Mouse (Mus musculus): Measurements from ENCODE around the gene Phb. TPM values are rescaled to one million over a fixed set of nuclear protein-coding genes. Genes with fewer than 3 reads are reported as not detected.

Gene Phb
- total and polyA plus RNA-seq, 2 experiments from 2014 or later, result 432 to 446 TPM

DNA sequence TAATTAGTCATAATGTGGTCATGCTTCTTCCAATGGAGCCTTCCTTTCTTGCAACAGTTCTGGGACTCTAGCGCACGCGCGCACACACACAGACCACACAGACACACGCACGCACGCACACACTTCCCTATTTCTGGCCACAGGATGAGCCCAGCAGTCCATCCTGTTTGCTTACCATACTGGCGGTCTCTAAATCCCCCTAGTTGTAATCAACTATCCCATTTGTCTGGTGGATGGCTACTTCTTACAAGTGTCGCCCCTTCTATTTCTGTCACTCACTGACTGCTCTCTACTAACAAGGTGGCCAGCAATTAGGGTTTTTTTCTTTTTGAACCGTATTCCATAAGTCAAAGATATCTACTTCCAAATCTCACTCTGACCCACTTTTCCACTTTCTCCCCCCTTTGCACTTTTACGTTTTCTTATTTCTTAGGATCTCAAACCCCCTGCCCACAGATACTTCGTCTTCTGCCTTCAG lies 45.4 kb downstream of the Phb start:
- no peaks in the 10 kb centered on the region for H3K36me3 ChIP-seq (replicated peaks; ENCODE audit: control insufficient read depth, insufficient read depth, low read length)
- H3K4me2 ChIP-seq (ENCODE audit: low read depth, low read length), result peak overlapping the region; percentile 74
- no peaks in the 10 kb centered on the region for H3K9me3 ChIP-seq (replicated peaks; ENCODE audit: control insufficient read depth, low read length)
- peak overlapping the region; percentile 97 for H3K27ac ChIP-seq (ENCODE audit: low read depth)
- H3K4me1 ChIP-seq (ENCODE audit: control insufficient read depth, insufficient read depth), result peaks cover 15% of the 10 kb centered on the region
- ATAC-seq (ENCODE audit: insufficient read depth, low read depth) (no peak), DNase-seq (ENCODE audit: low spot score) (no peak)
- H3K27me3 ChIP-seq (ENCODE audit: control insufficient read depth, insufficient read depth, low read length), result no peaks in the 10 kb centered on the region
- H3K4me3 ChIP-seq (ENCODE audit: low read depth, low read length), result peak overlapping the region; percentile 90
- WGBS, result 22% methylated on average over 12 of the region's 12 CpGs
- peak overlapping the region; percentile 99 for H3K9ac ChIP-seq (replicated peaks; ENCODE audit: low read depth, low read length)
- TF ChIP-seq EP300 (IDR thresholded peaks at IDR 0.05; ENCODE audit: low read depth), result no peak
- TF ChIP-seq CTCF (IDR thresholded peaks at IDR 0.05; ENCODE audit: low read depth), result no peak

- H3K9ac ChIP-seq (replicated peaks; ENCODE audit: low read depth, low read length), result peak within 1 kb of the TSS; percentile 99
- DNase-seq (ENCODE audit: low spot score) (peak; percentile 82), ATAC-seq (ENCODE audit: insufficient read depth, low read depth) (peak; percentile 92)
- H3K4me3 ChIP-seq (ENCODE audit: low read depth, low read length), result peak within 1 kb of the TSS; percentile 90
- H3K4me2 ChIP-seq (ENCODE audit: low read depth, low read length), result peak within 1 kb of the TSS; percentile 74
- no peaks in the 10 kb centered on the region for H3K36me3 ChIP-seq (replicated peaks; ENCODE audit: control insufficient read depth, insufficient read depth, low read length)
- H3K27ac ChIP-seq (ENCODE audit: low read depth), result peak within 1 kb of the TSS; percentile 97
- WGBS, result 0% methylated on average over 21 of the region's 103 CpGs
- no peaks in the 10 kb centered on the region for H3K9me3 ChIP-seq (replicated peaks; ENCODE audit: control insufficient read depth, low read length)
- H3K27me3 ChIP-seq (ENCODE audit: control insufficient read depth, insufficient read depth, low read length), result no peaks in the 10 kb centered on the region
- H3K4me1 ChIP-seq (ENCODE audit: control insufficient read depth, insufficient read depth), result peaks cover 15% of the 10 kb centered on the region
- TF ChIP-seq EP300 (IDR thresholded peaks at IDR 0.05; ENCODE audit: low read depth) (no peak), CTCF (IDR thresholded peaks at IDR 0.05; ENCODE audit: low read depth) (no peak; the same call in 1 of the 2 replicates)
Observed at GRCm38 (mm10) chr11:95712563-95713224, 45.9 kb downstream of the Phb start, which contains the start of gene Zfp652. TSS of gene Zfp652 (plus strand) at chr11:95712673.

GRCm38 (mm10) chr11:95713225-95713810 lies 46.6 kb downstream of the Phb start:
- no peaks in the 10 kb centered on the region for H3K9me3 ChIP-seq (replicated peaks; ENCODE audit: control insufficient read depth, low read length)
- WGBS, result under 1% methylated on average over 40 of the region's 49 CpGs
- H3K4me1 ChIP-seq (ENCODE audit: control insufficient read depth, insufficient read depth), result peaks cover 15% of the 10 kb centered on the region
- peak; percentile 27 for DNase-seq (ENCODE audit: low spot score)
- no peak for TF ChIP-seq CTCF (IDR thresholded peaks at IDR 0.05; ENCODE audit: low read depth)
- TF ChIP-seq EP300 (IDR thresholded peaks at IDR 0.05; ENCODE audit: low read depth), result no peak
- H3K36me3 ChIP-seq (replicated peaks; ENCODE audit: control insufficient read depth, insufficient read depth, low read length), result no peaks in the 10 kb centered on the region
- H3K9ac ChIP-seq (replicated peaks; ENCODE audit: low read depth, low read length), result peak overlapping the region; percentile 99
- peak; percentile 56 for ATAC-seq (ENCODE audit: insufficient read depth, low read depth)
- peak overlapping the region; percentile 74 for H3K4me2 ChIP-seq (ENCODE audit: low read depth, low read length)
- peak overlapping the region; percentile 97 for H3K27ac ChIP-seq (ENCODE audit: low read depth)
- peak overlapping the region; percentile 90 for H3K4me3 ChIP-seq (ENCODE audit: low read depth, low read length)
- H3K27me3 ChIP-seq (ENCODE audit: control insufficient read depth, insufficient read depth, low read length), result no peaks in the 10 kb centered on the region

GRCm38 (mm10) chr11:95713811-95714241 lies 47.1 kb downstream of the Phb start:
- ATAC-seq (ENCODE audit: insufficient read depth, low read depth) (no peak), DNase-seq (ENCODE audit: low spot score) (no peak)
- peak overlapping the region; percentile 97 for H3K27ac ChIP-seq (ENCODE audit: low read depth)
- no peaks in the 10 kb centered on the region for H3K27me3 ChIP-seq (ENCODE audit: control insufficient read depth, insufficient read depth, low read length)
- no peak for TF ChIP-seq EP300 (IDR thresholded peaks at IDR 0.05; ENCODE audit: low read depth)
- TF ChIP-seq CTCF (IDR thresholded peaks at IDR 0.05; ENCODE audit: low read depth), result no peak
- H3K4me3 ChIP-seq (ENCODE audit: low read depth, low read length), result peak overlapping the region; percentile 90
- H3K4me2 ChIP-seq (ENCODE audit: low read depth, low read length), result peak overlapping the region; percentile 74
- H3K9me3 ChIP-seq (replicated peaks; ENCODE audit: control insufficient read depth, low read length), result no peaks in the 10 kb centered on the region
- WGBS, result 0% methylated on average over 13 of the region's 13 CpGs
- H3K9ac ChIP-seq (replicated peaks; ENCODE audit: low read depth, low read length), result peak overlapping the region; percentile 99
- no peaks in the 10 kb centered on the region for H3K36me3 ChIP-seq (replicated peaks; ENCODE audit: control insufficient read depth, insufficient read depth, low read length)
- H3K4me1 ChIP-seq (ENCODE audit: control insufficient read depth, insufficient read depth), result peaks cover 15% of the 10 kb centered on the region

DNA sequence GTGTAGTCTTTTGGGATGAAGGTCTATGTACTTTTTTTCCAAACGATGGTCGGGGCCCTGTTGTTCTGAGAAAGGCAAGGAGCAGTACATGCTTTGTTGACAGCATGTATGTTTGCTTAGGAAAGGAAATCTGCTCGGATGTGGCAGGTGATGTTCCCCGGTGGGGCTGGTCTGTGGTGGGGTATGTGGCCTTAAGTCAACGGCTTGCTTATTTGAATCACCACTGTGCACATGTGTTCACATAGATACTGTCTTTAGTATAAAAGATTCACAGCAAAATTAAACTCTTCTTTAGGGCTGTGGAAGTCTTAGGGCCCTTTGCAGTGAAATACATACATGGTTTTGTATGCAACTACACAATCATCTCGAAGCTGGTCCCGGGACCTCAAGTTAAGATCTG lies 47.7 kb downstream of the Phb start:
- peak overlapping the region; percentile 99 for H3K9ac ChIP-seq (replicated peaks; ENCODE audit: low read depth, low read length)
- no peak for ATAC-seq (ENCODE audit: insufficient read depth, low read depth)
- peaks cover 15% of the 10 kb centered on the region for H3K4me1 ChIP-seq (ENCODE audit: control insufficient read depth, insufficient read depth)
- DNase-seq (ENCODE audit: low spot score), result no peak
- no peaks in the 10 kb centered on the region for H3K9me3 ChIP-seq (replicated peaks; ENCODE audit: control insufficient read depth, low read length)
- H3K27me3 ChIP-seq (ENCODE audit: control insufficient read depth, insufficient read depth, low read length), result no peaks in the 10 kb centered on the region
- H3K4me2 ChIP-seq (ENCODE audit: low read depth, low read length), result peak overlapping the region; percentile 74
- 34% methylated on average over 7 of the region's 7 CpGs for WGBS
- H3K27ac ChIP-seq (ENCODE audit: low read depth), result no peak overlapping the region
- no peak for TF ChIP-seq CTCF (IDR thresholded peaks at IDR 0.05; ENCODE audit: low read depth)
- no peak for TF ChIP-seq EP300 (IDR thresholded peaks at IDR 0.05; ENCODE audit: low read depth)
- H3K36me3 ChIP-seq (replicated peaks; ENCODE audit: control insufficient read depth, insufficient read depth, low read length), result no peaks in the 10 kb centered on the region
- H3K4me3 ChIP-seq (ENCODE audit: low read depth, low read length), result peak overlapping the region; percentile 90
